Mouse (Mus musculus) urinary bladder, postnatal 4 days (tissue): ENCODE data around the gene Kcne3.

Experiments used
- DNase-seq, 2 experiments: peaks; one replicate each; pipeline ENCODE4 v3.0.0; 2021 to 2022; ENCODE audit warnings: low spot score in 2 of 2

Gene Kcne3

GRCm38 (mm10) chr7:100176269-100176668 lies at the start of gene Kcne3:
Gene Kcne3 (plus strand): TSS chr7:100176502.
- no peak for DNase-seq

- no peak for DNase-seq
These were observed 49.8 kb upstream of the Kcne3 start for GRCm38 (mm10) chr7:100126514-100126913.

- DNase-seq, result no peak
These were observed 47.9 kb upstream of the Kcne3 start for GRCm38 (mm10) chr7:100128262-100129041.

- DNase-seq, result no peak
These were observed 45.7 kb upstream of the Kcne3 start for GRCm38 (mm10) chr7:100130592-100130991.

- no peak for DNase-seq
These were observed 43.9 kb upstream of the Kcne3 start for GRCm38 (mm10) chr7:100132379-100132778.

- DNase-seq, result no peak
These were observed 39.3 kb upstream of the Kcne3 start for GRCm38 (mm10) chr7:100137038-100137437.

- DNase-seq, result no peak
These were observed 38.2 kb upstream of the Kcne3 start for GRCm38 (mm10) chr7:100138075-100138474.

GRCm38 (mm10) chr7:100140591-100140990 lies 35.7 kb upstream of the Kcne3 start:
- DNase-seq, result no peak

GRCm38 (mm10) chr7:100148586-100148985 lies 27.7 kb upstream of the Kcne3 start:
- DNase-seq, result no peak

GRCm38 (mm10) chr7:100150086-100150485 lies 26.2 kb upstream of the Kcne3 start:
- DNase-seq, result no peak

- DNase-seq, result no peak
These were observed 25.7 kb upstream of the Kcne3 start for GRCm38 (mm10) chr7:100150626-100151025.

GRCm38 (mm10) chr7:100157669-100158068 lies 18.6 kb upstream of the Kcne3 start:
- no peak for DNase-seq

- DNase-seq, result peak; percentile 92
These were observed 17.0 kb upstream of the Kcne3 start, which contains the start of gene Lipt2 for GRCm38 (mm10) chr7:100159105-100159841. Gene Lipt2 (plus strand): TSS chr7:100159277.

- DNase-seq, result no peak
These were observed 16.3 kb upstream of the Kcne3 start for GRCm38 (mm10) chr7:100160006-100160405.

GRCm38 (mm10) chr7:100163506-100163905 lies 12.8 kb upstream of the Kcne3 start:
- no peak for DNase-seq

- DNase-seq, result no peak
These were observed 7.6 kb upstream of the Kcne3 start for GRCm38 (mm10) chr7:100168654-100169053.

- DNase-seq, result no peak
These were observed 5.5 kb upstream of the Kcne3 start for GRCm38 (mm10) chr7:100170756-100171155.

GRCm38 (mm10) chr7:100178016-100178890 lies 2.0 kb downstream of the Kcne3 start:
- peak; percentile 41 to 65 for DNase-seq

- DNase-seq, result no peak
These were observed 2.6 kb downstream of the Kcne3 start for GRCm38 (mm10) chr7:100178891-100179233.

GRCm38 (mm10) chr7:100179394-100179793 lies 3.1 kb downstream of the Kcne3 start:
- DNase-seq, result no peak

GRCm38 (mm10) chr7:100179836-100180407 lies 3.6 kb downstream of the Kcne3 start:
- DNase-seq, result no peak

- DNase-seq, result no peak
These were observed 4.9 kb downstream of the Kcne3 start for GRCm38 (mm10) chr7:100181176-100181575.
